Mouse (Mus musculus) thymus, postnatal 0 days (tissue): Measurements from ENCODE around the gene Exosc3. TPM values are rescaled to one million over a fixed set of nuclear protein-coding genes. Genes with fewer than 3 reads are reported as not detected.

Source experiments
- DNase-seq: peaks from one replicate; pipeline ENCODE4 v3.0.0-alpha.2; 2015; ENCODE audit warnings: low spot score
- polyA plus RNA-seq: library from polyadenylated mRNA; unstranded; fragments of >200 nt; fragmentation: Nextera tagmentation; extraction: Ambion mirVana; gene quantifications from 2 replicates; pipeline ENCODE4 v1.2.1, GENCODE M21; 2015

The Exosc3 gene
- polyA plus RNA-seq, 1 experiment from 2014 or later: 165 TPM

DNA sequence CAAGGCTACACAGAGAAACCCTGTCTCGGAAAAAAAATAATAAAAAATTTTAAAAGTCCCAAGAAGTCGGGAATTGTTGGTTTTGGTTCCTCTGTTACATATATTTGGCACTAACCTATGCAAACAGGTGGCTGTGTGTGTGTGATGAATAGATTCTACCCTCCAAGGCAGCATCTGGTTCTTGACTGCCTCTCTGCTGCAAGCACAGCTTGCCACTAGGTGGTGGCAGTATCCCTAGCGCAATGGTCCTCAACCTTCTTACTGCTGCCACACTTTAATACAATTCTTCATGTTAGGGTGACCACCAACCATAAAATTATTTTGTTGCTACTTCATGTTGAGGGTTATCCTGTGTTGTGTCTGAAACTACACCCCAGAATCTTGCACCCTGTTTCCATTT, 56.2 kb downstream of the Exosc3 start:
- DNase-seq: peak; percentile 36

- DNase-seq: peak; percentile 57
Observed at GRCm38 (mm10) chr4:45279981-45280548, 62.5 kb downstream of the Exosc3 start.

DNA sequence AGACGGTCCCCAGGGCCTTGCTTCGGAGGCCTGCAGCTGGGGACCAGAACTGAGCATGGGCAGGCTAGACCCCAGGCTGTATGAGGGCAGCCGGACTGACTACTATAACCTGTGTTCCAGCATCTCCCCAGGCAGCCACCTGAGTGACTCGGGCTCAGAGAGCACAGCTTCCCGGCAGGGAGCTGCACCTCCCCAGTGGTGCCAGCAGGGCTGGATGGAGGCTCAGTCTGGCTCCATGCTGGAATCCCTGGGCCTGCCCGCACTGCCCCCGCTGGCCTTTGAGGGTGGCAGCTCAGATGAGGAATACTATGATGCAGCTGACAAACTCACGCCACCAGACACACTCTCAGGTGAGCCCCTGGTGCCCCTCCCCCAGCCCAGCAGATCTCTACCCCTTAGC, 63.2 kb downstream of the Exosc3 start:
- no peak for DNase-seq

DNA sequence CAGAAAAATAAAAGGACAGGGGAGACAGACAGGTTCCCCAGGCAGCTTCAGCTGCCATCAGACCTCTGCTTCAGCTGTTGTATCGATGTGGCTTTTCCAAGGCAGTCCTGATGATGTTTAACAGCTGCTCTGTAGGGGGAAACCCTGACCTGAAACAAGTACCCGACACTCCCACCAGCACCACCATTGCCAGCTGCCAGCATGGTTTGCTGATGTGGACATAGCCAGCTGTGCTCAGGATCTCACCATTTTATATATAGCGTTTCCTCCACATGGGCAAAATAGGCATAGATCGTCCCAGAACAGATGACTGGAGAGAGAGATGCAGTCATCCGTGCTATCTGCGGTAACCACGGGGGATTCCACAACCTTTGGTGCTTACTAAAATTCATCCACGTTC, 66.8 kb downstream of the Exosc3 start:
- no peak for DNase-seq

GRCm38 (mm10) chr4:45271041-45271452, 71.5 kb downstream of the Exosc3 start:
- DNase-seq: no peak

- no peak for DNase-seq
Observed at GRCm38 (mm10) chr4:45267883-45268282, 74.6 kb downstream of the Exosc3 start.

Other genes with a start within 250 kb of the Exosc3 start
- 308 and 318 TPM in 2 replicates for gene Tomm5, start 234.6 kb downstream of the Exosc3 start, polyA plus RNA-seq
- 0.14 and 0.26 TPM in 2 replicates for gene Frmpd1, start 157.9 kb downstream of the Exosc3 start, polyA plus RNA-seq
- 18.2 and 18.3 TPM in 2 replicates for gene Trmt10b, start 45.6 kb downstream of the Exosc3 start, polyA plus RNA-seq
- 8.9 and 9.8 TPM in 2 replicates for gene Dcaf10, start 631 bp downstream of the Exosc3 start, polyA plus RNA-seq
- 38.6 and 41.8 TPM in 2 replicates for gene Slc25a51, start 66.0 kb upstream of the Exosc3 start, polyA plus RNA-seq
- gene Shb, start 189.7 kb upstream of the Exosc3 start, polyA plus RNA-seq: 3.9 and 4.7 TPM in 2 replicates